Mouse (Mus musculus) heart, adult 2 months (tissue): ENCODE data around the gene Pitpnm3. TPM values are rescaled to one million over a fixed set of nuclear protein-coding genes. Genes with fewer than 3 reads are reported as not detected.

Experiments used
- DNase-seq, 2 experiments: peaks; one replicate each; pipeline ENCODE4 v3.0.0; 2021
- H3K27ac ChIP-seq: fragments of 200-600 bp; 2 replicates; pipeline ENCODE4 v1.8.1; 2022
- H3K27me3 ChIP-seq: fragments of 200-500 bp; 2 replicates; pipeline ENCODE4 v1.6.1; 2012; ENCODE audit warnings: mild to moderate bottlenecking, low read length, inconsistent platforms, mixed read lengths; ENCODE audit not compliant: control insufficient read depth, insufficient read depth
- H3K36me3 ChIP-seq: fragments of 200-500 bp; 2 replicates; pipeline ENCODE4 v1.6.1; 2012; ENCODE audit warnings: low read length, inconsistent platforms; ENCODE audit not compliant: control insufficient read depth, insufficient read depth
- H3K4me1 ChIP-seq: fragments of 200-500 bp; 2 replicates; pipeline ENCODE4 v1.6.1; 2011; ENCODE audit warnings: low read length; ENCODE audit not compliant: control insufficient read depth, insufficient read depth
- H3K4me3 ChIP-seq: fragments of 200-600 bp; 2 replicates; pipeline ENCODE4 v1.8.1; 2022
- H3K79me2 ChIP-seq: fragments of 200-500 bp; replicated peaks from 2 replicates; pipeline ENCODE4 v1.6.1; 2012; ENCODE audit warnings: mild to moderate bottlenecking, inconsistent platforms, low read length, moderate library complexity, mixed read lengths; ENCODE audit not compliant: control insufficient read depth, insufficient read depth
- H3K9ac ChIP-seq: fragments of 200-500 bp; 2 replicates; pipeline ENCODE4 v1.6.1; 2012; ENCODE audit warnings: low read depth, mild to moderate bottlenecking, control low read depth, inconsistent platforms, low read length, mixed read lengths
- CTCF ChIP-seq: fragments of 200-600 bp; IDR thresholded peaks from 2 replicates; pipeline ENCODE4 v1.8.1; 2022; ENCODE audit warnings: antibody characterized with exemption, mild to moderate bottlenecking, moderate library complexity
- EP300 ChIP-seq: fragments of 200-500 bp; IDR thresholded peaks from 2 replicates; pipeline ENCODE4 v1.6.1; 2011; ENCODE audit warnings: low read depth, low read length, control low read depth; ENCODE audit not compliant: insufficient read depth
- POLR2A ChIP-seq: fragments of 200-500 bp; IDR thresholded peaks from 2 replicates; pipeline ENCODE4 v1.6.1; 2011; ENCODE audit warnings: mild to moderate bottlenecking, low read depth, low read length, control low read depth; ENCODE audit not compliant: insufficient read depth
- WGBS: fragments of 180-500 bp; shearing (Covaris S2); methylation state at CpG from one replicate; pipeline ENCODE4 v1.1.7; 2018; 5-methylcytosine and 5-hydroxymethylcytosine counted together
- intact Hi-C: fragments of 180-260 bp; cut with DNase I; formaldehyde crosslinking; loops from one replicate; pipeline ENCODE4 v1.15.1; 2025
- polyA plus RNA-seq: library from polyadenylated mRNA; depleted of rRNA; stranded (reverse); fragments of >200 nt; gene quantifications from 2 replicates; pipeline ENCODE4 v1.2.3, GENCODE M21; 2012
- total RNA-seq, 2 experiments: library from RNA; stranded (reverse); gene quantifications; 2 replicates each; pipeline ENCODE4 v1.2.3; 2021

Pitpnm3 gene
- total and polyA plus RNA-seq, 3 experiments, result 1.2 to 5.1 (median 2.0) TPM

DNA sequence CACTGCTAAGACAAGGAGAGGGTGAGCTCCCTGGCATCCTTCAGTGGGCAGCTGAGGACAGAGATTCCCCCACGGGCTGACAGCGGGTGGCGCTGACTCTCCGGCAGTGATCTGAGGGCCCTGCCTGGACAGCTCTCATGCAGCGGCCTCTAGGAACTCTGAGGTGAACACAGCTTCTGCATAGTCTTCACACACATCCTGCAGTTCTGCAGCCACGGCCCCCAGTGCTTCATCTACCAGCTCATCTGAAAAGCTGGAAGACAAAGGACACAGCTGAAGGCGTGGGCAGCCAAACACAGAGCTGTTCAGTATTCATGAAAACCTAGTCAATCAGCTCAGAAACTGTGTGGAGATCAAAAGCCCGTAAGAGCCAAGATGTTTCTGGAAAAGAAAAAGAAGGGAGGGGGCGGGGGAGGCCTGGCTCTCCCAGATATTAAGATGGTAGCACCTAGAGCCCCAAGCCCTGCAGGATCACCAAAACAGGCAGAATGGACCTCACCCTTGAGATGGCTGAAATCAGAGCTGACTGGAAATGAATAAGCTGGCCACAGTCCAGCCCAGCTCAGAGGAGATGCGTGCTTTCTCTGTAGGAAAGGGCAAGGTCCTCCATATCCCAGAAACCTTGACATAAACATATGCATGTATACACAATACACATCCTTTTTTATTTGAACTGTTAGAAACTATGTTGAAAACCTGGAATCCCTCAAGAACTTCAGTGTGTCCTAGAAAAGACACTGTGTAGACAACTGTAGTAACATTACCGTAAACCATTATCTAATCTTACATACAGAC lies 19.8 kb upstream of the Pitpnm3 start:
- no peaks in the 10 kb centered on the region for H3K4me1 ChIP-seq
- H3K9ac ChIP-seq, result no peak overlapping the region
- H3K4me3 ChIP-seq, result no peak overlapping the region
- no peaks in the 10 kb centered on the region for H3K36me3 ChIP-seq
- intact Hi-C loops, result no loop called here
- H3K27ac ChIP-seq, result no peak overlapping the region
- no peaks in the 10 kb centered on the region for H3K27me3 ChIP-seq
- WGBS, result 86% methylated on average over 11 of the region's 11 CpGs
- no peak for TF ChIP-seq CTCF
- TF ChIP-seq POLR2A, result no peak
- TF ChIP-seq EP300, result no peak
- no peak for DNase-seq
- H3K79me2 ChIP-seq, result no peaks in the 10 kb centered on the region

- no peaks in the 10 kb centered on the region for H3K79me2 ChIP-seq
- no peaks in the 10 kb centered on the region for H3K27me3 ChIP-seq
- intact Hi-C loops, result no loop called here
- no peaks in the 10 kb centered on the region for H3K4me1 ChIP-seq
- DNase-seq, result no peak
- 90% methylated on average over 12 of the region's 12 CpGs for WGBS
- H3K27ac ChIP-seq, result no peak overlapping the region
- TF ChIP-seq POLR2A (no peak), CTCF (no peak), EP300 (no peak)
- no peaks in the 10 kb centered on the region for H3K36me3 ChIP-seq
- no peak overlapping the region for H3K9ac ChIP-seq
- no peak overlapping the region for H3K4me3 ChIP-seq
Observed at GRCm38 (mm10) chr11:72153122-72153862, 17.7 kb upstream of the Pitpnm3 start.

DNA sequence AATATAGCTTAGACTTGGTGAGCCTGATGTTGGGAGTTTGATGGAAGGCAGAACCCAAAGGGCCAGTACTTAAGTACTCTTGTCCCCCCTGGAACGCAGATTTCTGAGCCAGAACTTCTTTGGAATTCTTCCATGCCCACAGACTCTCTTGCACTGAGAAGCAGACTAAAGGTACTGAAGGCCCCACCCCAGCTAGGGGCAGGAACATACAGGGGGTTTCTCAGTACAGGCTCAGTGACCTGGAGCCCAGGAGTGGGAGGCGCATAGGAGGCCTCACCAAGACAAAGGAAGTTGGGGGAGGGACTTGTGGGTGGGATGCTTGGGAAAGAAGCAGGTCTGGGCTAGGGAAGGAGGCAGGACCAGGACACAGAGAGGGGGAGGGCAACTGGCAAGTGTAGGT lies 15.5 kb upstream of the Pitpnm3 start:
- no peak for DNase-seq
- TF ChIP-seq POLR2A, result no peak
- TF ChIP-seq EP300, result no peak
- no peak for TF ChIP-seq CTCF
- H3K36me3 ChIP-seq, result no peaks in the 10 kb centered on the region
- H3K4me3 ChIP-seq, result no peak overlapping the region
- H3K27ac ChIP-seq, result no peak overlapping the region
- no peaks in the 10 kb centered on the region for H3K79me2 ChIP-seq
- no peaks in the 10 kb centered on the region for H3K4me1 ChIP-seq
- intact Hi-C loops, result no loop called here
- H3K27me3 ChIP-seq, result no peaks in the 10 kb centered on the region
- WGBS, result 65% methylated on average over 2 of the region's 2 CpGs
- H3K9ac ChIP-seq, result no peak overlapping the region

DNA sequence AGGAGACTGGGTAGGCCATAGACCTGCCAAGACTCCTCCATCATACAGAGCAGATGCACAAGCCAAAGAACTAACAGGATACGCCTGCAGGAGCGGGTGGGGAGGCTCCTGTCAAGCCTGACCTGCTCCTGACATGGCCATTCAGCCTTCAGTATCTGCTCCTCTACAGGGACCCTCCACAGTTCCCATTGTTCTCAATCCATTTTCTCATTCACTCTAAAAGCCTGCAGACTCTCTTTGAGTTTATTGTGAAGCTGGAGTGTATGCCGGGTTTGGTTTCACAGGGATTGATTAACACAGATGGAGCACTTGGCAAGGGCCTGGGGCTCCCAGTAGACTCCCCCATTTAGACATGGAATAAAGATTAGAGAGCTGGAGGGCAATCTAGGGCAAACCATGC lies 12.3 kb upstream of the Pitpnm3 start:
- TF ChIP-seq CTCF (no peak), POLR2A (no peak), EP300 (no peak)
- Histone ChIP-seq H3K9ac (no peak overlapping the region), H3K27me3 (no peaks in the 10 kb centered on the region), H3K36me3 (no peaks in the 10 kb centered on the region), H3K4me1 (no peaks in the 10 kb centered on the region), H3K27ac (no peak overlapping the region), H3K4me3 (no peak overlapping the region), H3K79me2 (no peaks in the 10 kb centered on the region)
- no peak for DNase-seq
- WGBS, result 55% methylated on average over 3 of the region's 3 CpGs
- intact Hi-C loops, result no loop called here

DNA sequence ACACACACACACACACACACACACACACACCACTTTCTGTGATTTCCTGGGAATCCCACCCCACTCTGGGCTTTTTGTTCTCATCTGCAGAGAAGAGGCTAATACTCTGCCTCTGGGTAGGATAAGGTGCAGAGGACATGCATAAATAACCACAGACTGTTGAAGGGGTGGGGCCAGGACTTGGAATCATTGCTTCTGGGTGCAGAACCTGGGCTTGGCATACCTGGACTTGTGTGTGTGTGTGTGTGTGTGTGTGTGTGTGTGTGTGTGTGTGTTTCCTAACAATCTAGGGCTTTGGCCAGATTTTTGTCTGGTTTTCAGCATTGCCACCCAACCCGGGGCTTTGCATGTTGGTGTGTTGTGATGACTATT lies 10.3 kb upstream of the Pitpnm3 start:
- intact Hi-C loops, result loop anchor here (1.0 kb wide), 1 partner anchor 94 kb away; no protein-coding TSS in a partner anchor
- Histone ChIP-seq H3K4me1 (no peaks in the 10 kb centered on the region), H3K79me2 (no peaks in the 10 kb centered on the region), H3K36me3 (no peaks in the 10 kb centered on the region), H3K4me3 (no peak overlapping the region), H3K27ac (no peak overlapping the region), H3K27me3 (no peaks in the 10 kb centered on the region), H3K9ac (no peak overlapping the region)
- WGBS, result 94% methylated on average over 1 of the region's 1 CpGs
- TF ChIP-seq CTCF, result no peak
- no peak for TF ChIP-seq EP300
- TF ChIP-seq POLR2A, result no peak
- DNase-seq, result no peak
